Mouse (Mus musculus) CD4-positive, CD25-positive, alpha-beta regulatory T cell, adult 4 months (primary cell): ENCODE data around the gene Rmdn3. TPM values are rescaled to one million over a fixed set of nuclear protein-coding genes. Genes with fewer than 3 reads are reported as not detected.

Experiments used
- ATAC-seq: one replicate; pipeline ENCODE4 v1.8.0; 2017
- polyA plus RNA-seq, 2 experiments: library from polyadenylated mRNA; unstranded; fragments of 100-300 nt; shearing (Covaris generic); gene quantifications; one replicate each; pipeline ENCODE4 v1.2.1; 2017

The Rmdn3 gene
- 10 to 100 TPM; 15.9 to 20.8 TPM for polyA plus RNA-seq

- peak; percentile 94 for ATAC-seq
Measured at GRCm38 (mm10) chr2:119156681-119157572, at the start of gene Rmdn3. Gene Rmdn3, minus strand, starts transcription at chr2:119157034.

GRCm38 (mm10) chr2:119203871-119204460 lies 47.1 kb upstream of the Rmdn3 start:
- ATAC-seq: no peak

GRCm38 (mm10) chr2:119202914-119203453 lies 46.1 kb upstream of the Rmdn3 start:
- ATAC-seq: no peak

- no peak for ATAC-seq
Measured at GRCm38 (mm10) chr2:119198934-119199333, 42.1 kb upstream of the Rmdn3 start.

DNA sequence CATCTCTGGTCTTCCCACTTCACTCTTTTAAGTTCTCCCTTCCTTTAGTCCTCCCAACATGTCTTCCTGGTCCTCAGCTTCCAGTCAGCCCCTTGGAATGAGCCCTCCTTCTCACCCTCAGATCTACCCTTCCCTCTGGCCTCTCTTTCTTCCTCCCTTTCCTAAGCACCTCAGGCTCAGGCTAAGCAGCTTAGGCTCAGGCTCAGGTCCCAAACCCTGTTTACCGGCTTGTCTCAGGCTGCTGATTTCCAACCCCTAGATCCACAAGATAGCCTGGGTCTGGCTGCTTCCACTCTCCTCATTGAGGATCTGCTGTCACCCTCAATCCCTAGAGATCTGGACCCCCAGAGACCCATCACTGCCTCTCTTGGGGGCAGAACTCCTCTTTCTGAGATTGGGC lies 41.2 kb upstream of the Rmdn3 start:
- no peak for ATAC-seq

GRCm38 (mm10) chr2:119197493-119197892 lies 40.7 kb upstream of the Rmdn3 start:
- no peak for ATAC-seq

GRCm38 (mm10) chr2:119196316-119197108 lies 39.7 kb upstream of the Rmdn3 start:
- ATAC-seq: no peak

DNA sequence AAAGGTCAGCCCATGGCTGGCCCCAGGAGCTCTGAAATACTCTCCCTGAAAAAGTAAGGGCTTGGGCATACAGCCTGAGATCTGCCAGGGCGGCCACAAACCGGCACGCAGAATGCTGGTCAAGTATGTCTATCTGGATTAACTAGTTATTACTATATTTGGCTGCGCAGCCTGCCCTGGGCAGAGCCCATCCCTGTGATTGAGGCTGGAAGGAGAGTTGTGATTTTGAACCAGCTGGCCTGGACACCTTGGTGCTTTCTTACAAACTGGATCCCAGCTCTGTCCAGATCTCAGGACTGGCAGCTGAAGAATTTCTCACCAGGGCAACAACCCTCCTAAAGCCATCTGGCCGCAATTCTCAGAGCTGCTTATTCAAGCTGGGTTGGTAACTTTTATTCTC lies 37.3 kb upstream of the Rmdn3 start:
- ATAC-seq: no peak

DNA sequence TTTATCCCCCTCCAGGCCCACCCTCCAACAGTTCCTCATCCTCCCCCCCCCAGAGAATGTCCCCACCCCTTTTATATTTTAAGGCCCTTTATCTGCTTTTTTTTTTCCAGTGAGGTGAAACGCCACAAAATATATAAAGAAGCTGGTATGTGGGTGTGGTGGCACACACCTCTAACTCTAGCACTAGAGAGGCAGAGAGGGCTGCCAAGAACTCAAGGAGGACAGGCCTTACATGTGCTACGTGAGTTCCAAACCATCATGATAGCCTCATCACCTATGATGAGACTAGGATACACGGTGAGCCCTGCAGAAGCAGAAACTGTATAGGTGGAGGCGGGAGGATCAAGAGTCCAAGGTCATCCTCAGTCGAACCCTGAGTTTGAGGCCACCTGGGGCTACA lies 34.1 kb upstream of the Rmdn3 start:
- no peak for ATAC-seq

DNA sequence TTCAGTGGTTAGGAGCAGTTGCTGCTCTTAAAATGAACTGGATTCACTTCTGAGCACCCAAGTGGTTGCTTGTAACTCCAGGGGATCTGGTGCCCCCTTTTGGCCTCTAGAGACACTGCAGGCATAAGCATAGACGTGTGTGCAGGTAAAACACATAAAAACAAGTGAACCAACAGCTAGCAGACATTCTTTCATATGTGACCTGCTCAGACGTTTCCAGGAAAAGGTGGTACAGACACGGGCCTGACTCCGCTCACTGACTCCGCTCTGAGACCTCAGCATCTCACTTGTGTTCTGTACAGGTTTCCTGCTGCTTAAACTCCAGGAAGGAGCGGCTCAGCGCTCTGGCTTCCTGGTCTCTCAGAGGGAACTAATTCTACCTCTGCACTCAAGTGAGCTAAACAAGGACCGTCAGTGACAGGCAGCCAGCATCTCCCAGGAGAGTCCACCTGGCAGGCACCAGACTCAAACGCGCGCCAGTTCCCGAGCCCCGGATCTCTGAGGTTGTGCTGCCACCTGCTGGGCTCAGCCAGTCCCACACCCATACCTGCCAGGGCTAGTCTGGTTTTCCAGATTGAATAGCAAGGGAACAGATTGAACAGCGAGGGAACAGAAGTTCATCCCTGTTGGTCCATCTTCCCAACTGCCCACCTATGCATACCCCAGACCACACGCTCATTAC lies 32.3 kb upstream of the Rmdn3 start:
- ATAC-seq: peak; percentile 96

GRCm38 (mm10) chr2:119182914-119183313 lies 26.1 kb upstream of the Rmdn3 start:
- no peak for ATAC-seq

GRCm38 (mm10) chr2:119177384-119177939 lies 20.6 kb upstream of the Rmdn3 start:
- ATAC-seq: no peak

GRCm38 (mm10) chr2:119176761-119177160 lies 19.9 kb upstream of the Rmdn3 start:
- ATAC-seq: no peak

- no peak for ATAC-seq
Measured at GRCm38 (mm10) chr2:119175614-119176013, 18.8 kb upstream of the Rmdn3 start.

DNA sequence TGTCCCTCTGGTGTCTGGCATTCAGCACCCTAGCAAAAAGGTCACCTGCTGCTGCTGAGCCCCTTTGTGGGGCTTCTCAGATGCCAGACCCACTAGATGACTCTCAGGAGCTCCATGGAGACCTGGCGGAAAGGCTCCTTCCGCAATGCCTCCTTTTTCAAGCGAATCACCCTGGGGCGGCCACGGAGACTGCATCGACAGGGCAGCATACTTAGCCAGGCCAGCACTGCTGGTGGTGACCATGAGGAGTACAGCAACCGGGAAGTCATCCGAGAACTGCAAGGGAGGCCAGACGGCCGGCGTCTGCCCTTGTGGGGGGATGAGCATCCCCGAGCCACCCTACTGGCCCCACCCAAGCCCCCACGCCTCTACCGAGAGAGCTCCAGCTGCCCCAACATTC lies 18.0 kb upstream of the Rmdn3 start:
- no peak for ATAC-seq

DNA sequence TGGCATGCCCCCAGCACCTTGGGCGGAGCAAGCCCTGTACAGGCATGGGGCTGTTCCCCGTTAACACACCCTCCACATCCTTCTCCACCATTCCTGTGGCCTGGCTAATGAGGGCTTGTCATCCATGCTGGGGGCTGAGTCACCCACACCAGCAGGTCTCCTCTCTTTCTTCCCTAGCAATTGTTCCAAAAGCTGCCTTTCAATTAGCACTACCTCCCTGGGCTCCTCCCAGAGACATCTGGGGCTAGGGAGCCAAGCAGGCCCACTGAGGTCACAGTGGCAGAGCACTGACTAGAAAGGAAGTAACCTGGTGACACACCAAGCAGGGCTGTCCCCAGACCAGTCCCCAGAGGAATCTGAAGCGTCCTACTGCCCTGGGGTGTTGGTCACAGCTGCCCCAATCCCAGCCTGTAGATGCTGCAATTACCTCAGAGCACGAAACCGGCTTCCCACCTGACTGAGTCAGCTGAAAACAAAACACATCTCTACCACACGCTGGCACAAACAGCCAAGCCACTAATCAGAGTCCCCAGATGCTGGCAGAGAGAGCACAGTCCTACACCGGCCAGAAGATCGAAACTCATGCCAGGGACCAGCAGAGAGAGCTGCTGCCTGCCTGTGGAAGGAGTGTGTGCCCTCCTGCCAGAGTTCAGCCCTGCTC lies 17.3 kb upstream of the Rmdn3 start, which contains the start of gene Gm14137:
Gene Gm14137, plus strand, starts transcription at position 519 of the 661 bp plus-strand sequence.
- ATAC-seq: no peak

DNA sequence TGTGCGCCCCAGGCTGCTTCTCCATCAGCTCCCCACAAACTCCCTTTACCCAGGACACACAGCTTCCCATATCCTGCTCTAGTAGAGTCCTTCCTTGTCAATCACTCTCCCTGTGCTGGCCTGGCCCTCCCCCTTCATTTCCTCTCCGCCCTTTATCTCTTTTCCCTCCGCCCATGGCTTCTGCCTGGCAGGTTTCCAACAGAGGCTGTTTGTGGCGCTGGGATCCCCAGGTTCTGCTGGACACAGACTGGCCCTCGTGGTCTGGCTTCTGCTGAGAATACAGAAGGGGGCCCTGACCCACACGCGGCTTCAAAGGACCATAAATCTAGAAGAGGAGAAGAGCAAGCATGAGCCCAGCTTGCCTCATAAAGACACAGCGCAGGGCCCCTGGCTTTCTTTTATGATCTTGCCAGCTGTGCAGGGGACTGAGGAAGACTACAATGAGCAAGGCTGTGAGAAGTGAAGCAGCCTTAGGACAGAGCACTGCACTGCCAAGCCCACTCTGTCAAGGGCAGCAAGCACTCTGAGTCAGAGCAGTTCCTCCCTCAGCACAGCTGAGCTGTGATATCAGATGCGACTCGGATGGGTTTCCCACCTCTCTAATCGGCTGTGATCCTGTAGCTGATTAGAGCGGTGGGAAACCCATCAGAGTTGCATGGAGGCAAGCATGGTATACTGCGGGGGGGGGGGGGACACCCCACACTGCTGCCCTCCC lies 16.2 kb upstream of the Rmdn3 start:
- ATAC-seq: no peak

DNA sequence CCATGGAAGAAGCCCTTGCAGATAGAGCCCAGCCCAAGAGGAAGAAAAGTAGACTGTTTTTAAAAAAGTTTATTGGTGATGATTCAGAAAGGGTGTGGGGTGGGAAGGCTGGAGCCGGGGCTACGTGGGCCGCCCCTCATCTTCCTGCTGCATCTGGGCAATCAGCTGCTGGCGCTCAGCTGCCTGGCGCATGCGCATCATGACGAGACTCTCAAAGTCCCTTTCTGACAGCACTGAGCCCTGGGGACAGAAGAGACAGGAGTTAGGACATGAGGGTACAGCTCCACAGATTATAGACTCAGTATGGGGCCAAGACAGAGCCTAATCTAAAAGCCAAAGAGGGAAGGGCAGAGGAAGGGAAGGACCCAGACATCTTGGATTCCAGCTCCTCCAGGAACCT lies 15.6 kb upstream of the Rmdn3 start:
- no peak for ATAC-seq

GRCm38 (mm10) chr2:119171574-119171973 lies 14.7 kb upstream of the Rmdn3 start:
- ATAC-seq: no peak

GRCm38 (mm10) chr2:119170282-119170681 lies 13.4 kb upstream of the Rmdn3 start:
- ATAC-seq: no peak

- no peak for ATAC-seq
Measured at GRCm38 (mm10) chr2:119167866-119168256, 11.0 kb upstream of the Rmdn3 start.
